Mouse (Mus musculus) T-cell, adult 2 months (primary cell): ENCODE results near the gene Hrasls5.
A peak's percentile ranks its signal among the peaks of the same experiment; 100 is the strongest.

Source experiments
- DNase-seq: peaks from one replicate; pipeline ENCODE4 v3.0.0; 2022; ENCODE audit warnings: low spot score

The Hrasls5 gene

DNA sequence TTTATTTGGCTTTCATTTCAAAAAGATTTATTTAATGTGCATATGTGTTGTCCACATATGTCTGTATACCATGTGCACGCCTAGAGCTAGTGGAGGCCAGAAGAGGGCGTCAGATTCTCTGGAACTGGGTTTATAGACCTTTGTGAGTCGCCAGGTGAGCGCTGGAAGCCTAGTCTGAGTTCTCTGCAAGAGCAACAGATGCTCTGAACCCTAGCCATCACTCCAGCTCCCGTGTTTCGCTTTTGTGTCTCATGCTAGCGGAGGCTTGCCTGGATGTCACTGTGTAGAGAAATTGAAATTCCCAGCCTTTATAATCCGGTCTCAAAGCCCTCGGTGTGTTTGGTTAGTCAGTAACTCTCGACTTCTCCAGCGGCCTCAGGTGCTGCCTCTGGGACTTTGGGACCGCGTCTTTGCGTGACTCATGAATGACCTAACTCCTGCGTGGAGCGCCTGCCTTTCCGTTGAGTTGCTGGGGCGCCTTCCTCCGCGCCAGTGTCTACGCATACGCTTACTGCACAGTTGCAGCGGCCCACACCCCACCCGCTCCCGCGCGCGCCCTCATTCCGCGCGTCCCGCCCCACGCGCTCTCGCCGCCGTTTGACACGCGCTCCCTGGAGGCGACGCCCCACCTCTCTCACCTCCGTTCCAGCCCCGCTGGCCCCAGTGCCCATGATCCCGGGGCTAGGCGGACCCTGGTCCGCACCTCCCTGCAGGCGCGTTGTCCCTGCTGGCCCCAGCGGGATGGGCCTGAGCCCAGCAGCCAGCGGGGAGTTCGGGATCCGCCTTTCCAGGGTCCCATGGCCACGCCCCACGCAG lies at the start of gene Hrasls5:
Gene Hrasls5, plus strand, starts transcription at position 600 of the 816 bp plus-strand sequence.
- no peak for DNase-seq

DNA sequence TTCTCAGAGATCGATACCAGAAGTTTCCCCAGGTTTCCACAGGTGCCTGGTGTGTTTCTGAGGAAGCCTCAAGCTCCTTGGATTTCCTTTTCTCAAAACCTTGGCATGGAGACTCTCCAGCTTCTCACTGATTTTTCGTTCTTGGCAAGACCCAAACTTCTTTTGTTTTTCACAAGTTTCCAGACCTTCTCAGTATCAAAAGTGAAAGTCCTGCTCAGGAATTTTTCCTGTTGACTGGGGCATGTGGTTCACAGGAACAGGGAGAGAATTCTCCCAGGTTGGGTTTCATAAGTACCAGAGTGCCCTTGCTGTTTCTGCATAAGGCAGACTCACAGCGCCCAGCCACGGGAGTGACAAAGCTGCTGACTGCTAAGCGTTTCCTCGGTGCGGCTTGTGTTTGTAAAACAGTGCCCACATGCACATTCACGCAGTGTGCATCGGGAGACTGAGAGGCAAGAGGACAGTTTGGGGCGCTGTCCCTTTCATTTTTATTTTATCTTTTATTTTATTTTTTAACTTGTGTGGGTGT lies 49.7 kb upstream of the Hrasls5 start:
- DNase-seq = no peak

GRCm38 (mm10) chr19:7563676-7564075 lies 48.7 kb upstream of the Hrasls5 start:
- DNase-seq = no peak

- DNase-seq = no peak
Measured at GRCm38 (mm10) chr19:7564457-7564856, 47.9 kb upstream of the Hrasls5 start.

- DNase-seq = no peak
Measured at GRCm38 (mm10) chr19:7566826-7567225, 45.5 kb upstream of the Hrasls5 start.

- no peak for DNase-seq
Measured at GRCm38 (mm10) chr19:7568364-7568763, 44.0 kb upstream of the Hrasls5 start.

DNA sequence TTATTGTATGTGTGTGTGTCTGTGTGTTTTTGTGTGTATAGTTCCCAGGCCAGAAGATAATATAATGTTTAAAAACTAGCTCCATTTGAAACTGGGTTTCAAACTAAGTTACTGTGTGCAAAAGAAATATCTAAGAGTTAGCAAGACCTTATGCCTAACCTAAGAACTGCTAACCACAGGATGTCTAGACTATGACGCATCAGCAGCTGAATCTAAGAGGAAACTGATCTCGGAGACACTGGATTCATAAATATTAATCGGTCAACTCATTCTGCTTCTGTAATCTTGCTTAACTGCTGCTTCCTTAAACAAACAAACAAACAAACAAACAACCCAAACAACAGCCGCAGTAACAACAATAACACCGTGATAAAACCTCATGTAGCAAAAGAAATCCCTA lies 42.7 kb upstream of the Hrasls5 start:
- DNase-seq = no peak

DNA sequence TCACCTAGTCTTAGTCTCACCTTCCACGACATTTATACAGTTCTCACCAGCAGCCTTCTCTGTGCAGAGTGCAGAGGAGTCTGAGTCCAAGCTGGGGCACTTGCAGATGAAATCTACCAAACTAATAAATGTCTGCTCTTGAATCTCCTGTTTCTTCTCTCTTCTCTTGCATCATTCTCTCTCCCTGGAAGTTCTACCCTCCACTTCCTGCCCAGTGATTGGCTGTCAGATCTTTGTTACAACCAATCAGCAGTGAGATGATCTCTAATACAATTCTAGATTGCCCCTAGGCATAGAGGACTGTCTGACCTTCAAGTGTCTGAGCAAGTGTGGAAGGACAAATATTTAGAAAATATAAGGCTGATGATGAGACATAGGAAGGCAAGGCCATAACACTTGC lies 36.2 kb upstream of the Hrasls5 start:
- no peak for DNase-seq

DNA sequence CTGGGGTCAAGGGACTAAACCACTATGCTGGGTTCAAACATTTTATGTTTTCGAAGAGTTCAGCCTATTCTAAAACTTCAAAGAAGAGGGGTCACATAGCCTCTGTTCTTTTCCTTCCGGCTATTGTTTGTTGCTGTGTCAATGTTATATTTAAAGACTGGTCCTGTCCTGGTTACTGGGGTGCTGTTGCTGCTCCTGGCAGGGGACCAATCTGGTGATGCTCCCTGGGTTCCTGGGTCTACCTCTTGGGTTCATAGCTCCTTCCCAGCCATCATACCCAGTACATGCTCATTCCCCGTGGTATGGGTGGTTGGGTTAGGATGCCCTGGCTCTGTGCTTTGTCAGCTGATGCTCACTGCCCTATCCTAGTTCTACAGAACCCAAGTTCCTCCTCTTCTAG lies 34.6 kb upstream of the Hrasls5 start:
- DNase-seq = no peak

DNA sequence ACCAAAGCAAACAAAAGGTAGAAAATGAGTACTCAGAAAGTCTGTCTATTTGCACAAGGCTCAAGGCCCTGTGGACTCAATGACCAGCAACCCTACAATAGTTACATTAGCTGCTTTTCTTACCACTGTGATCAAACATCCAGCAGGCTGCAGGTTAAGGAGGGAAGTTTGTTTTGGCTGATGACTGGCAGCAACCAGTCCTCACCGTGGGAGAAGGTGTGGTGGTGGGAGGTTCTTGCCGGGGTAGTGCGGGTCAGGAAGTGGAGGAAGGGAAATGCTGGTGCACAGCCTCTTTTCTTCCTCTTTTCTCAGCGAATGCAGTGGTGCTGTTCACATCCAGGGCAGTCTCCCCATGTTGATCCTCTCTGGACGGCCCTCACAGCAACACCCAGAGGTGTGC lies 31.3 kb upstream of the Hrasls5 start:
- no peak for DNase-seq

DNA sequence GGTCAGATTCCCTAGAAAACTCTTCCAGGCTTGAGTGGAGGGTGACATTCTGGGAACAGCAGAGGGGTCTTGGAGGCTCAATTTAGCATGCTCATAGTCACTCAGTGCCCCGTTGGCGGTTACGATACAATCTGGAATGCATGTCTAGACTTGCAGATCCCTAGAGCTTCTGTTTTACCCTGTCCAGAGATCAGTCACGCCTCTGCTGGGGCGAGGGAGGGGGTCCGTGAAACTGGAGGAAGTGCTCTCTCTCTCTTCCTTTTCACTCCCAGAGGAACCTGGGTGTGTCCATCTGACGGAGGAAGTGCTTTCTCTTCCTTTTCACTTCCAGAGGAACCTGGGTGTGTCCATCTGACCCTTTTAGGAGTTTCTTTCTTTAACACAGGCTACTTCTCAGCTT lies 29.2 kb upstream of the Hrasls5 start:
- DNase-seq = no peak

DNA sequence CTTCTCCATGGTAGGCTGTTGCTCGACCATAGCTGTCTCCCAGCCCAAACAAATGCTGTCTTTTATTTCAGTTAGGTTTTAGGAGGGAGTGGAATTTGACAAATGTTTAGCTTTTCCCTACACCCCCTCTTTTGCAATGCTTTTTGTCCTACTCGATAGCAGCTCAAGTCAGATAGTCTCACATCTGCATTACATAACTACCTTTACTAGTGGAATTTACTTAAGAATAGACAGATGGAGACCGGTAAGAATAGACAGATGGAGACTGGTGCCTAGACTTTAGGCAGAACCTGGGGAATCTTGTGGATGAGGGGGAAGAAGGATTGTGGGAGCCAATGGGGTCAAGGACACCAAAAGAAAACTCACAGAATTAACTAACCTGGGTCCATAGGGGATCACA lies 28.7 kb upstream of the Hrasls5 start:
- DNase-seq = no peak

DNA sequence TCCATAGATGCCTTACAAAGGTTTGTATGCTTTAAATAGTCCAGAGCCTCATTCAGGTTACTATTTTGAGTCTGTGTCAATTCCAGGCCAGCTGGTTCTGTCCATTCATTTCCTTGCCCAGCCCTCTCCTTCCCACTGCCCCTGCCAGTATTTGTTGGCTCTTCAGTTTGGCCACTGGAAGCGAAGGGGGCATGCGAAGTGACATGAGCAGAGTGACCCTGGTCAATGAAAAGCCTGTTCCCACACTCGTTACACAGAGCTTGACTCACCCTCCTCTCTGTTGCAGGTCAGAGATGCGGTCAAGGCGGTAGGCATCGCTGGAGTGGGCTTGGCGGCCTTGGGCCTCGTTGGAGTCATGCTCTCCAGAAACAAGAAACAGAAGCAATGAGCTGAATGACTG lies 27.1 kb upstream of the Hrasls5 start:
- no peak for DNase-seq

DNA sequence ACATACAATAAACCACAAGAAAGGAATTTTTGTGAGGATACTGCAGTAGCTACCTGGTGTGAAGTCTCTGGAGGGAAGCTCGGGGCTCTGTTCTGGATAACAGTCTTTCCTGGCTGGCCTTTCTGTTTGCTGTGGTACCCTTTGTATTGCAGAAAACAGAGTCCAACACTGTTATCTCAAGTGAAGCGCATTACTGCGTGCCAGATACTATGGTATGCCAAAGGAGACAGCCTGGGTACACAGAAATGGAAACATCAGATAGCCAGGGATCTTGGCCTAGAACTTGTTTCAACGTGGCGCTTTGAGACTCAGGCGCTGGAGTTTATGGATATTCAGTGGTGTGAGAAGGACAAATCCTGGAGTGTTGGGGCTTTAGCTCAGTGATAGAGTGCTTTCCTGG lies 26.6 kb upstream of the Hrasls5 start:
- no peak for DNase-seq

DNA sequence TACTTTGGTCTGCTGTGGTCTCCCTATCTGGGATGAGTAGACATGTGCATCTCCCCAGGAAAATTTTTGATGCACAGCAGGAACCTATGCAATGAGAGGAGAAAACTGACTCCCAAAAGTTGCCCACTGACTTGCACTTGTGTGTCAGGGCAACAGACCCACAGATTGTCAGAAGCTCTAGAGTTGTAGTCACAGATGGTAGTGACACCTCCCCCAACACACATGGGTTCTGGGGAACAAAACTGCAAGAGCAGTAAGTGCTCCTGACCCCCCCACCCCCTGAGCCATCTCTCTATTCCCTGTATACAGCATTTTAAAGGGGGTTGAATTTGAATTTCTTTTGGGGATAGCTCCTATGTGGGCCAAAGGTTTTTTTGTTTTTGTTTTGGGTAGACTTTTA lies 21.5 kb upstream of the Hrasls5 start:
- no peak for DNase-seq

GRCm38 (mm10) chr19:7592018-7592417 lies 20.3 kb upstream of the Hrasls5 start:
- no peak for DNase-seq

DNA sequence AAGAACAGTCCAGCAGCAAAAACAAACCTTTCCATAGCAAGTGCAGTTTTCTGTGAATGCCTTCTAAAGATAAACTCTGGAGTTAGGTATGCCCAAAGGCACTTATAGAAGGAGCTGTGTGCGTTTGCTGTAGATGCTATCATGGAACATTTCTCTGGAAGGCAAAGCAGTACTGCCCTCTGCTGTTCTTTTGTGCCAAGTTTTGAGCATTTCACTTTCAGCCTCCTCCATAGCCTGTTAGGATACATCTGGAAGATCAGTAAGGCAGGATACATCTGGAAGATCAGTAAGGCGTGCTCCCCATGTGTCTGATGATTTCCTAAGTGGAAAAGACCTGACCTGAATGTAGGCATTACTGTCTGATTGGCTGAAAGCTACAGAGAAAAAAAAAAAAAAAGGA lies 16.8 kb upstream of the Hrasls5 start:
- peak; percentile 6 for DNase-seq

DNA sequence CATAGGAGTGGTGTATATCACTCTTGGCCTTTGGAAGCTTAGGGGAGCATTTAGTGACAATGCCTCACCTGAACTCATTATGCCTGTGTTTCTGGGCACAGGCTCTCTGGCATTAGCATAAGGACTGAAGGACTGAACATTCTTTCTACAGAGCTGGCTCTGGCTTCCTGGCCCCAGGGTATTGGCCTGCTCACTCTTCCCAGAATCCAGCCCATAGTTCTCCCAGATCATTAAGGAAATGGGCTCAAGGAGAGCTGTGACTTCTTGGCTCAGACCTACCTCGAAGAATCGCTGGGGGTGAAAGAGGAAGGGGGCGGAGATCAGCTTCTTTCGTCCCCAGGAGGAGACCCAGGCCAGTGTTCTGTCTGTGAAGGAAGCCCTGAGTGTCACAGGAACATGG lies 13.9 kb upstream of the Hrasls5 start:
- DNase-seq = no peak

- no peak for DNase-seq
Measured at GRCm38 (mm10) chr19:7601551-7601950, 10.8 kb upstream of the Hrasls5 start.

DNA sequence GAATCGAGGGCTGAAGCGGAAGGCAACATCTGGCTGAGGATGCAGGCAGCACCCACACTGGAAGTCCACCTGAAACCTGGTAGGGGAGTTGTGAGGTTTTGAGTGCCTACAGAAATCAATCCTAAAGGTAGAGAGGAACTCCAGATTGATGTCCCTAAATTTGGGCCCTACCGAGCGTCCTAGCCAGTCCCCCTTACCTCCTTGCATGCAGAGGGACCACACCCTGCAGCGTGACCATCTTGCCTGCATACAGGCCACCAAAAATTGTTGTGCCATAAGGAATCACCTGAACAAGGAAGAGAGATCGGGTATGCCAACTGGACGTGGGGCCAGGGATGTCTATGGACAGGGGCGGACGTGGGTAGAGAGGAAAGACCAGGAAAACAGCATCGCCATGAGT lies 8.2 kb upstream of the Hrasls5 start:
- DNase-seq = no peak

DNA sequence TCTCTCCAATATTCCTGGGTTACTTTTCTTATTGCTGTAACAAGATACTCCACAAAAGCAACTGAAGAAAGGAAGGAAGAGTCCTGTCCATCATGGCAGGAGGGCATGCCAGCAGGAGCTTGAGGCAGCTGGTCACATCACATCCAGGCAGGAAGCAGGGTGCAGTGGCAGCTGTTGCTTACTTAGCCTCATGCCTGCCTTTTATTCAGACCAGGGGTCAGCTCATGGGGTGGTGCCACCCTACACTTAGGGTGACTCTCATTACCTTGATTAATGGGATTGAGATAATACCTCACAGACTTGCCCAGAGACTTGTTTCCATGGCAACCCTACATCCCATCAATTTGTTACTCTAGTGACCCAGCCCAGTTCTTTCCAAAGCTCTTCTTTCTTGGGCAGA lies 7.3 kb upstream of the Hrasls5 start:
- no peak for DNase-seq

GRCm38 (mm10) chr19:7605930-7606783 lies 6.2 kb upstream of the Hrasls5 start:
- DNase-seq = no peak
